Mouse (Mus musculus) olfactory bulb, adult 2 months (tissue): ENCODE measurements at regions not wholly inside any gene's neighbourhood (a gene's known extent, or its start where the extent isn't known, plus 50 kb on each side); places are given as distances from the start of the nearest gene placed in this dataset.

Experiments
- CTCF ChIP-seq: fragments of 200-500 bp; IDR thresholded peaks from 2 replicates; pipeline ENCODE4 v1.5.1; 2012; ENCODE audit warnings: low read depth, mild to moderate bottlenecking, low read length, moderate library complexity; ENCODE audit not compliant: insufficient read depth
- POLR2A ChIP-seq: fragments of 200-500 bp; IDR thresholded peaks from 2 replicates; pipeline ENCODE4 v1.6.1; 2012; ENCODE audit warnings: mild to moderate bottlenecking, low read depth, low read length, moderate library complexity; ENCODE audit not compliant: insufficient read depth

GRCm38 (mm10) chr6:117563159-117563558 is 277.8 kb upstream of the Zfp637 start:
- no peak for TF ChIP-seq CTCF
- TF ChIP-seq POLR2A, result no peak
